Mouse (Mus musculus) forebrain, embryonic 15.5 days (tissue): ENCODE data around the gene Elmo3. TPM values are rescaled to one million over a fixed set of nuclear protein-coding genes. Genes with fewer than 3 reads are reported as not detected.
"Not testable (repeated sequence)": the region's sequence is repeated elsewhere in the genome, so short reads cannot be mapped to it uniquely, and the experiment has no call there.

Experiments
- ATAC-seq: fragments of 200-750 bp; cut with Nextera tagmentation; replicated peaks from 2 replicates; pipeline ENCODE4 v1.8.0; 2017; ENCODE audit warnings: mild to moderate bottlenecking, moderate TSS enrichment, moderate library complexity
- H3K27ac ChIP-seq: fragments of 300-500 bp; sonication (generic); replicated peaks from 2 replicates; pipeline ENCODE4 v1.5.1; 2015; ENCODE audit warnings: mild to moderate bottlenecking, inconsistent platforms
- H3K27me3 ChIP-seq: fragments of 300-500 bp; sonication (generic); 2 replicates; pipeline ENCODE4 v1.6.1; 2015; ENCODE audit warnings: inconsistent platforms
- H3K36me3 ChIP-seq: fragments of 300-500 bp; sonication (generic); 2 replicates; pipeline ENCODE4 v1.6.1; 2015; ENCODE audit warnings: mild to moderate bottlenecking, inconsistent platforms
- H3K4me1 ChIP-seq: fragments of 300-500 bp; sonication (generic); 2 replicates; pipeline ENCODE4 v1.6.1; 2015; ENCODE audit warnings: inconsistent platforms
- H3K4me2 ChIP-seq: fragments of 300-500 bp; sonication (generic); replicated peaks from 2 replicates; pipeline ENCODE4 v1.6.1; 2015; ENCODE audit warnings: mild to moderate bottlenecking, inconsistent platforms
- H3K4me3 ChIP-seq: fragments of 300-500 bp; sonication (generic); 2 replicates; pipeline ENCODE4 v1.5.1; 2015; ENCODE audit warnings: mild to moderate bottlenecking, inconsistent platforms
- H3K9ac ChIP-seq: fragments of 300-500 bp; sonication (generic); replicated peaks from 2 replicates; pipeline ENCODE4 v1.6.1; 2015; ENCODE audit warnings: mild to moderate bottlenecking, inconsistent platforms
- H3K9me3 ChIP-seq: fragments of 300-500 bp; sonication (generic); 2 replicates; pipeline ENCODE4 v1.6.1; 2016; ENCODE audit warnings: inconsistent platforms
- WGBS: fragments of 180-500 bp; shearing (Covaris S2); methylation state at CpG from one replicate; pipeline ENCODE4 v1.1.7; 2015; ENCODE audit warnings: mixed read lengths; 5-methylcytosine and 5-hydroxymethylcytosine counted together
- polyA plus RNA-seq: library from polyadenylated mRNA; unstranded; fragments of >200 nt; fragmentation: Nextera tagmentation; extraction: Ambion mirVana; gene quantifications from 2 replicates; pipeline ENCODE4 v1.2.1, GENCODE M21; 2015

The Elmo3 gene
- polyA plus RNA-seq, 1 experiment from 2014 or later: 0.98 TPM

DNA sequence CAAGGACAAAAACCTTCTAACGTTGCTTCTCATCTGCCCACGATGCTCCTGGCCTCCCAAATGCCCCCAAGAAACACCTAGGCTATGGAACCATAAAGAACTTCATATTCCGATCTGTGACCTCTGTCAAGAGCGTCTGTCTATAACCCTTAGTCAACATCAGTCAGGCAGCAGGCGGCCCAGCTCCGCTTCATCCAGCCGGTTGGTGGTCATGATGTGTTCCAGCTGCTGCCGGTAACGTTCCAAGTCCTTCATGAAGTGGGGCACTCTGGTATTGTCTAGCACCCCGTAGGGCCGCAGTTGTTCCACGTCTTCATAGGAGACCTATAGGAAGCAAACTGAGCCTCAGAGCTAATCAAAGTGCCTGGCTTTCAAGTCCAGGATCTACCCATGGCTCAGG is 23.6 kb upstream of the Elmo3 start:
- Histone ChIP-seq H3K27ac (no peak overlapping the region), H3K27me3 (peaks cover 21% of the 10 kb centered on the region), H3K4me3 (no peak overlapping the region), H3K9me3 (no peaks in the 10 kb centered on the region), H3K9ac (no peak overlapping the region), H3K36me3 (peaks cover 38% of the 10 kb centered on the region), H3K4me1 (peaks cover 27% of the 10 kb centered on the region), H3K4me2 (no peak overlapping the region)
- 90% methylated on average over 12 of the region's 12 CpGs for WGBS
- no peak for ATAC-seq

- Histone ChIP-seq H3K27me3 (peaks cover 17% of the 10 kb centered on the region), H3K4me2 (no peak overlapping the region), H3K27ac (no peak overlapping the region), H3K4me1 (peaks cover 31% of the 10 kb centered on the region), H3K9me3 (no peaks in the 10 kb centered on the region), H3K36me3 (peaks cover 38% of the 10 kb centered on the region), H3K4me3 (no peak overlapping the region), H3K9ac (no peak overlapping the region)
- WGBS: 89% methylated on average over 4 of the region's 4 CpGs
- ATAC-seq: no peak
Observed at GRCm38 (mm10) chr8:105282239-105282638, 23.2 kb upstream of the Elmo3 start.

DNA sequence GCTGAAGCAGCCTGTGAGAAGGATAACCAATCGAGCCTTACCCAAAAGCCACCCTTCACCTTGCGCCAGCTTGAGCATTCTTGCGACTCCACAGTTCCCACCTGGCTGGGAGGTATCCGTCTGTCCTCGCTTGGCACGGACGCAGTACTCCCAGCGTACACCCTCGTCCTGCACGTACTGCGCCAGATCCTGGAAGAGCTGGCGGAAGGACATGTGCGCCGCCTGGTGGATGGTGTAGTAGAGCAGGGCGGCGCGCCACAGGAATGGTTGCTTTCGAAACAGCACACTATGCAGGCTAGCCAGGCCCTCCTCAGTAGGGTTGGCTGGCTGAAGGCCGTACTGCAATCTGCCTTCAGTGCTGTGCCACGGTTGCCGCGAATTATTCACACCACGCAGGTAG is 22.3 kb upstream of the Elmo3 start:
- no peak; the same call in 1 of the 2 replicates for ATAC-seq
- 27% methylated on average over 23 of the region's 23 CpGs for WGBS
- no peak overlapping the region for H3K27ac ChIP-seq

GRCm38 (mm10) chr8:105285514-105285913 is 19.9 kb upstream of the Elmo3 start:
- H3K4me1 ChIP-seq: peaks cover 47% of the 10 kb centered on the region
- peaks cover 32% of the 10 kb centered on the region for H3K36me3 ChIP-seq
- H3K27ac ChIP-seq: no peak overlapping the region
- ATAC-seq: no peak
- no peak overlapping the region for H3K4me3 ChIP-seq
- WGBS: 48% methylated on average over 12 of the region's 12 CpGs
- no peaks in the 10 kb centered on the region for H3K9me3 ChIP-seq
- no peaks in the 10 kb centered on the region for H3K27me3 ChIP-seq
- H3K4me2 ChIP-seq: no peak overlapping the region
- no peak overlapping the region for H3K9ac ChIP-seq

More for the DNA sequence above, 22.3 kb upstream of the Elmo3 start:
- Histone ChIP-seq H3K4me2 (no peak overlapping the region), H3K4me1 (peaks cover 39% of the 10 kb centered on the region), H3K9me3 (no peaks in the 10 kb centered on the region), H3K4me3 (no peak overlapping the region), H3K9ac (no peak overlapping the region), H3K27me3 (peaks cover 9% of the 10 kb centered on the region), H3K36me3 (peaks cover 38% of the 10 kb centered on the region)

GRCm38 (mm10) chr8:105286907-105287306 is 18.5 kb upstream of the Elmo3 start:
- Histone ChIP-seq H3K9ac (0 out of 2 replicates have a peak overlapping the region, but pooled peaks have one; percentile 10), H3K27ac (no peak overlapping the region), H3K4me3 (no peak overlapping the region), H3K9me3 (no peaks in the 10 kb centered on the region), H3K27me3 (0 out of 2 replicates have a peak, but pooled peaks cover 4% of the 10 kb centered on the region), H3K36me3 (peaks cover 23% of the 10 kb centered on the region), H3K4me1 (peaks cover 54% of the 10 kb centered on the region), H3K4me2 (peak overlapping the region; percentile 86)
- WGBS: 91% methylated on average over 4 of the region's 4 CpGs
- ATAC-seq: no peak

GRCm38 (mm10) chr8:105288231-105288630 is 17.2 kb upstream of the Elmo3 start:
- 83% methylated on average over 5 of the region's 5 CpGs for WGBS
- Histone ChIP-seq H3K9me3 (no peaks in the 10 kb centered on the region), H3K9ac (peak overlapping the region; percentile 65; the same call in 1 of the 2 replicates), H3K27me3 (0 out of 2 replicates have a peak, but pooled peaks cover 4% of the 10 kb centered on the region), H3K4me1 (peaks cover 54% of the 10 kb centered on the region), H3K4me2 (peak overlapping the region; percentile 86), H3K27ac (peak overlapping the region; percentile 93), H3K36me3 (peaks cover 10% of the 10 kb centered on the region), H3K4me3 (peak overlapping the region; percentile 56)
- ATAC-seq: no peak

GRCm38 (mm10) chr8:105288958-105289732 is 16.3 kb upstream of the Elmo3 start:
- H3K27ac ChIP-seq: peak overlapping the region; percentile 93
- peaks cover 10% of the 10 kb centered on the region for H3K36me3 ChIP-seq
- peak overlapping the region; percentile 86 for H3K4me2 ChIP-seq
- H3K4me1 ChIP-seq: peaks cover 54% of the 10 kb centered on the region
- peak overlapping the region; percentile 65 for H3K9ac ChIP-seq
- peak overlapping the region; percentile 56 for H3K4me3 ChIP-seq
- H3K9me3 ChIP-seq: no peaks in the 10 kb centered on the region
- 0 out of 2 replicates have a peak, but pooled peaks cover 4% of the 10 kb centered on the region for H3K27me3 ChIP-seq
- peak; percentile 91 for ATAC-seq
- WGBS: under 1% methylated on average over 53 of the region's 53 CpGs

DNA sequence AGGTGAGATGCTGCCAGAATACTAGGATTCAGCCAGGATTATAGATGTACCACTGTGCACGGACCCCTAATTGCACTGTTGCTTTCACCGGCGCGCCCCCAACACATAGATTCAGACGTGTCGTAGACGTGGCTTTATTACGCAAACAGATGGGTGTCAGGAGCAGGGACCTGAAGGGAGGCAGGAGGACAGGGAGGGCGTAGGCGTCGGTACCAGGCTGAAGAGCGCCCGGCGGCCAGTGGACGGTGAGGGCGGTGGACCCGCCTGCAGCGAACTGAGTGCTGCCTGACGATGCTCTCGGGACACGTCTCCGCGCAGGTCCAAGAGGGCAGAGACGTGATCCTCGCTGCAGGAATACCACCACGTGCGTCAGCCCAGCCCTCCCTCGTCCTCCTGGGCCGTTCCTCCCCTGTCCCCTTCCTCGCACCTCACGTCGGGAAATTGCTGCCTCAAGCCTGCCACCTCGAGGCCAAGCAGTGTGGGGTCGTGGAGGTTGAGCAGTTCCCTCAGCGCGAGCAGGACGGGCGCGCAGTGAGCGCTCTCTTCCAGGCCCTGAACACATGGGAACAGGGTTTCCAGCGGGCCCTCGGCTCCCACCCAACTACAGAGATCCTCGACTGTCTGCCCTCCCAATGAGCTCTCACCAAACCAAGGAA is 15.5 kb upstream of the Elmo3 start, which contains the start of gene 4931428F04Rik:
4931428F04Rik (minus strand) TSS at position 60 of the 656 bp plus-strand sequence.
- H3K4me2 ChIP-seq: peak within 1 kb of the TSS; percentile 86
- no peaks in the 10 kb centered on the region for H3K9me3 ChIP-seq
- peaks cover 54% of the 10 kb centered on the region for H3K4me1 ChIP-seq
- 0 out of 2 replicates have a peak, but pooled peaks cover 4% of the 10 kb centered on the region for H3K27me3 ChIP-seq
- H3K9ac ChIP-seq: peak within 1 kb of the TSS; percentile 65
- peaks cover 5% of the 10 kb centered on the region for H3K36me3 ChIP-seq
- peak within 1 kb of the TSS; percentile 56 for H3K4me3 ChIP-seq
- peak; percentile 39 for ATAC-seq
- peak within 1 kb of the TSS; percentile 93 for H3K27ac ChIP-seq
- 1% methylated on average over 43 of the region's 43 CpGs for WGBS

GRCm38 (mm10) chr8:105290554-105291314 is 14.7 kb upstream of the Elmo3 start:
- Histone ChIP-seq H3K36me3 (no peaks in the 10 kb centered on the region), H3K27ac (no peak overlapping the region), H3K27me3 (0 out of 2 replicates have a peak, but pooled peaks cover 4% of the 10 kb centered on the region), H3K4me3 (peak overlapping the region; percentile 56), H3K4me2 (peak overlapping the region; percentile 86), H3K9ac (peak overlapping the region; percentile 65), H3K9me3 (no peaks in the 10 kb centered on the region), H3K4me1 (peaks cover 46% of the 10 kb centered on the region)
- ATAC-seq: no peak
- WGBS: 4% methylated on average over 31 of the region's 31 CpGs

DNA sequence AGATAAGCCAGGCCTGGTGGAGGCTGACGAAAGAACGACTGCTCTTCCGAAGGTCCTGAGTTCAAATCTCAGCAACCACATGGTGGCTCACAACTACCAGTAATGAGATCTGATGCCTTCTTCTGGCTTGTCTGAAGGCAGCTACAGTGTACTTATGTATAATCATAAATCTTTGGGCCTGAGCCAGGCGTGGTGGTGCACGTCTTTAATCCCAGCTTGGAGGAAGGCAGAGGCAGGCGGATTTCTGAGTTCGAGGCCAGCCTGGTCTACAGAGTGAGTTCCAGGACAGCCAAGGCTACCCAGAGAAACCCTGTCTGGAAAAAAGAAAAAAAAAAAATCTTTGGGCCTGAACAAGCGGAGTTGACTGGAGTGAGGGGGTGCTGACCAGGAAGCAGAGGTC is 14.0 kb upstream of the Elmo3 start:
- H3K9me3 ChIP-seq, H3K27me3 ChIP-seq, H3K27ac ChIP-seq, H3K4me2 ChIP-seq, ATAC-seq, H3K36me3 ChIP-seq, H3K4me3 ChIP-seq, H3K9ac ChIP-seq: not testable (repeated sequence)
- 84% methylated on average over 8 of the region's 8 CpGs for WGBS
- H3K4me1 ChIP-seq: peaks cover 40% of the 10 kb centered on the region

- H3K36me3 ChIP-seq, H3K9me3 ChIP-seq, H3K27ac ChIP-seq, H3K4me2 ChIP-seq, H3K4me3 ChIP-seq, H3K27me3 ChIP-seq, H3K9ac ChIP-seq, ATAC-seq: not testable (repeated sequence)
- 74% methylated on average over 3 of the region's 3 CpGs for WGBS
- peaks cover 38% of the 10 kb centered on the region for H3K4me1 ChIP-seq
Observed at GRCm38 (mm10) chr8:105291802-105292201, 13.6 kb upstream of the Elmo3 start.
